Comparison of ENCODE assay signal across 8 mouse cellular contexts in the genomic region with DNA sequence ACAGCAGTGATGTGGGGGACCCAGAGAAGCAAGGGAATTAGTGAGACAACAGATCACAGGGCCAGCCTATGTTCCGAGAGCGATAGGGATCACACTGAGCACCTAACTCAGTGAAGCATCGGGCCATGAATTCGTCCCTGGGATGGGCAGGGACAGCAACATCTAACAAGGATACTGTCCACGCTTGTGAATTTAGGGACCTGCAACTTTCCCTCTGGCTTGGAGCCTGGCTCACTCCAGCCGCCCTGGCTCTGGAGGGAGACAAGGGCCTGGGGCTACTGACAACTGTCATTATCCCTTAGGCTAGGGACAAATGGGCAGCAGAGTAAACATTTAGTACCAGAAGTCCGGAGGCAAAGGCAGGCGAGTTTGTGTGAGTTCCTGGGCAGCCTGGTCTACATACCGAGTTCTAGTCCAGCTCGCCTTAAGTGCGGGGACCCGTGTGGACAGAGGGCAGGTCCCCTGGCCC. TPM values are rescaled to one million over a fixed set of nuclear protein-coding genes. Genes with fewer than 3 reads are reported as not detected.
DNase-seq lines count a peak whose midpoint lies in the region; ATAC-seq and TF ChIP-seq lines count a peak whose summit lies in the region.

No protein-coding gene starts in this region.

- H3K27ac ChIP-seq in heart, embryonic 14.5 days (replicated peaks in 1 of 2; ENCODE audit: control insufficient read depth in 1 of 2, insufficient read depth in 1 of 2, low read depth in 2 of 2, low read length in 2 of 2), result 0 out of 4 replicates have a peak overlapping the region, but pooled peaks of 1 of the 2 experiments have one; percentile 35
- no peak overlapping the region for H3K27ac ChIP-seq in ES-Bruce4 (ENCODE audit: insufficient read depth, low read length)
- no peak overlapping the region for H3K27ac ChIP-seq in forebrain, embryonic 12.5 days
- peak overlapping the region; percentile 10; the same call in 1 of the 2 replicates for H3K27ac ChIP-seq in liver, embryonic 16.5 days (ENCODE audit: low read length)

- H3K4me3 ChIP-seq in heart, embryonic 14.5 days (ENCODE audit: control insufficient read depth in 1 of 2, insufficient read depth in 1 of 2, low read depth in 1 of 2, low read length in 2 of 2), result peak overlapping the region; percentile 83 to 94
- peak overlapping the region; percentile 84 for H3K4me3 ChIP-seq in ES-Bruce4 (ENCODE audit: low read depth, low read length)
- H3K4me3 ChIP-seq in forebrain, embryonic 12.5 days (replicated peaks), result peak overlapping the region; percentile 90
- peak overlapping the region; percentile 84 for H3K4me3 ChIP-seq in liver, embryonic 16.5 days (ENCODE audit: low read depth, low read length)

- H3K4me1 ChIP-seq in heart, embryonic 14.5 days (ENCODE audit: control insufficient read depth in 2 of 2, insufficient read depth in 2 of 2, low read length in 2 of 2), result peaks cover 10 to 23% of the 10 kb centered on the region in 2 experiments
- H3K4me1 ChIP-seq in ES-Bruce4 (ENCODE audit: control insufficient read depth, insufficient read depth, low read length), result no peaks in the 10 kb centered on the region
- peaks cover 18% of the 10 kb centered on the region for H3K4me1 ChIP-seq in forebrain, embryonic 12.5 days
- peaks cover 17% of the 10 kb centered on the region for H3K4me1 ChIP-seq in liver, embryonic 16.5 days (ENCODE audit: control insufficient read depth, low read depth, low read length)

- no peak for ATAC-seq in heart, embryonic 14.5 days (ENCODE audit: insufficient number of reproducible peaks, insufficient read depth, low FRiP score, low read depth)
- no peak for ATAC-seq in forebrain, embryonic 12.5 days (ENCODE audit: low FRiP score)
- ATAC-seq in liver, embryonic 16.5 days (ENCODE audit: low read depth), result peak; percentile 7; the same call in 1 of the 2 replicates

- TF ChIP-seq POLR2A in ES-Bruce4 (IDR thresholded peaks at IDR 0.05; ENCODE audit: insufficient read depth, low read length), result no peak

- no peaks in the 10 kb centered on the region for H3K9me3 ChIP-seq in heart, embryonic 14.5 days (ENCODE audit: control insufficient read depth, low read length)
- H3K9me3 ChIP-seq in ES-Bruce4 (replicated peaks; ENCODE audit: control insufficient read depth, insufficient read depth, low read length, poor library complexity, severe bottlenecking), result no peaks in the 10 kb centered on the region
- no peaks in the 10 kb centered on the region for H3K9me3 ChIP-seq in forebrain, embryonic 12.5 days
- no peaks in the 10 kb centered on the region for H3K9me3 ChIP-seq in liver, embryonic 16.5 days (replicated peaks; ENCODE audit: control insufficient read depth, low read length)

- peaks cover 7% of the 10 kb centered on the region for H3K36me3 ChIP-seq in heart, embryonic 14.5 days (ENCODE audit: control insufficient read depth, insufficient read depth, low read length)
- H3K36me3 ChIP-seq in ES-Bruce4 (ENCODE audit: control insufficient read depth, insufficient read depth, low read length, poor library complexity, severe bottlenecking), result no peaks in the 10 kb centered on the region; the same call in 1 of the 2 replicates
- H3K36me3 ChIP-seq in forebrain, embryonic 12.5 days (replicated peaks), result peaks cover 9% of the 10 kb centered on the region; the same call in 1 of the 2 replicates
- no peaks in the 10 kb centered on the region for H3K36me3 ChIP-seq in liver, embryonic 16.5 days (ENCODE audit: control insufficient read depth, insufficient read depth)

- TF ChIP-seq EP300 in ES-Bruce4 (IDR thresholded peaks at IDR 0.05; ENCODE audit: insufficient read depth, low read depth, low read length), result no peak

- H3K9ac ChIP-seq in heart, embryonic 14.5 days (ENCODE audit: low read length), result peak overlapping the region; percentile 93
- H3K9ac ChIP-seq in ES-Bruce4 (ENCODE audit: low read depth, poor library complexity, severe bottlenecking), result peak overlapping the region; percentile 91
- H3K9ac ChIP-seq in forebrain, embryonic 12.5 days, result peak overlapping the region; percentile 89
- H3K9ac ChIP-seq in liver, embryonic 16.5 days (ENCODE audit: low read depth, low read length), result peak overlapping the region; percentile 84

- H3K27me3 ChIP-seq in heart, embryonic 14.5 days (ENCODE audit: control insufficient read depth, insufficient read depth, low read length), result no peaks in the 10 kb centered on the region
- no peaks in the 10 kb centered on the region for H3K27me3 ChIP-seq in ES-Bruce4 (ENCODE audit: control insufficient read depth, insufficient read depth, low read length, poor library complexity, severe bottlenecking)
- H3K27me3 ChIP-seq in forebrain, embryonic 12.5 days, result no peaks in the 10 kb centered on the region
- H3K27me3 ChIP-seq in liver, embryonic 16.5 days (ENCODE audit: control insufficient read depth, insufficient read depth, low read depth, low read length), result no peaks in the 10 kb centered on the region

- TF ChIP-seq CTCF in ES-Bruce4 (IDR thresholded peaks at IDR 0.05; ENCODE audit: low read depth, low read length), result no peak

- DNase-seq in heart, adult 9 months (ENCODE audit: low spot score in 2 of 2), result no peak
- DNase-seq in adrenal gland, postnatal 4 days (ENCODE audit: low spot score in 2 of 2), result no peak
- DNase-seq in cerebellum, postnatal 36 days, result no peak
- no peak for DNase-seq in right cerebral cortex, postnatal 14 days

- 4% methylated on average over 12 of the region's 12 CpGs for WGBS in heart, embryonic 14.5 days
- 9% methylated on average over 12 of the region's 12 CpGs for WGBS in forebrain, embryonic 12.5 days
- WGBS in liver, embryonic 16.5 days (ENCODE audit: insufficient replicate concordance), result 6% methylated on average over 12 of the region's 12 CpGs

- H3K4me2 ChIP-seq in heart, embryonic 14.5 days (ENCODE audit: low read length), result peak overlapping the region; percentile 95
- peak overlapping the region; percentile 97 for H3K4me2 ChIP-seq in forebrain, embryonic 12.5 days
- H3K4me2 ChIP-seq in liver, embryonic 16.5 days (ENCODE audit: low read depth, low read length), result peak overlapping the region; percentile 95

RNA-seq across cellular contexts. Expression of a gene that starts 0.7 kb away (rescaled TPM):
- polyA plus RNA-seq in heart, embryonic 14.5 days (2014; fragmentation: Nextera tagmentation; extraction: Ambion mirVana), result 35.1 and 36.1 TPM in 2 replicates
- 19.1 and 22.1 TPM in 2 replicates for polyA plus RNA-seq in ES-Bruce4 (2011; ENCODE audit: insufficient read depth, insufficient read length, low read depth, missing spikeins)
- 25.9 and 26.6 TPM in 2 replicates for polyA plus RNA-seq in forebrain, embryonic 12.5 days (2016; fragmentation: Nextera tagmentation; extraction: Ambion mirVana)
- 16.7 and 19.0 TPM in 2 replicates for polyA plus RNA-seq in liver, embryonic 16.5 days (2015; fragmentation: Nextera tagmentation; extraction: Ambion mirVana)
- total RNA-seq in adrenal gland, postnatal 4 days (2021), result 10 to 100 TPM; 70.5 to 77.5 TPM

RNA-seq across cellular contexts. Expression of a gene that starts 8.3 kb away (rescaled TPM):
- 3.1 TPM in 2 replicates for polyA plus RNA-seq in heart, embryonic 14.5 days (2014; fragmentation: Nextera tagmentation; extraction: Ambion mirVana)
- 17.7 and 19.1 TPM in 2 replicates for polyA plus RNA-seq in ES-Bruce4 (2011; ENCODE audit: insufficient read depth, insufficient read length, low read depth, missing spikeins)
- 2.3 and 2.8 TPM in 2 replicates for polyA plus RNA-seq in forebrain, embryonic 12.5 days (2016; fragmentation: Nextera tagmentation; extraction: Ambion mirVana)
- 9.2 TPM in 2 replicates for polyA plus RNA-seq in liver, embryonic 16.5 days (2015; fragmentation: Nextera tagmentation; extraction: Ambion mirVana)
- total RNA-seq in adrenal gland, postnatal 4 days (2021), result 10 to 100 TPM; 29.6 to 31.7 TPM

RNA-seq across cellular contexts. Expression of a gene that starts 26.4 kb away (rescaled TPM):
- not detected in 2 replicates for polyA plus RNA-seq in heart, embryonic 14.5 days (2014; fragmentation: Nextera tagmentation; extraction: Ambion mirVana)
- polyA plus RNA-seq in ES-Bruce4 (2011; ENCODE audit: insufficient read depth, insufficient read length, low read depth, missing spikeins), result not detected in 2 replicates
- not detected in 2 replicates for polyA plus RNA-seq in forebrain, embryonic 12.5 days (2016; fragmentation: Nextera tagmentation; extraction: Ambion mirVana)
- polyA plus RNA-seq in liver, embryonic 16.5 days (2015; fragmentation: Nextera tagmentation; extraction: Ambion mirVana), result 3.2 and 4.3 TPM in 2 replicates
- 1 to 10 TPM in 1 of 2 experiments, not detected in 1; 1.8 TPM for total RNA-seq in adrenal gland, postnatal 4 days (2021)

RNA-seq across cellular contexts. Expression of a gene that starts 30.1 kb away (rescaled TPM):
- polyA plus RNA-seq in heart, embryonic 14.5 days (2014; fragmentation: Nextera tagmentation; extraction: Ambion mirVana), result 14.1 and 14.4 TPM in 2 replicates
- polyA plus RNA-seq in ES-Bruce4 (2011; ENCODE audit: insufficient read depth, insufficient read length, low read depth, missing spikeins), result not detected in 2 replicates
- 4.5 and 5.1 TPM in 2 replicates for polyA plus RNA-seq in forebrain, embryonic 12.5 days (2016; fragmentation: Nextera tagmentation; extraction: Ambion mirVana)
- 6.5 and 8.2 TPM in 2 replicates for polyA plus RNA-seq in liver, embryonic 16.5 days (2015; fragmentation: Nextera tagmentation; extraction: Ambion mirVana)
- total RNA-seq in adrenal gland, postnatal 4 days (2021), result 10 to 100 TPM; 61.7 to 63.9 TPM
